Mouse (Mus musculus): ENCODE results near the gene Tmem88b. TPM values are rescaled to one million over a fixed set of nuclear protein-coding genes. Genes with fewer than 3 reads are reported as not detected.

Tmem88b gene
- polyA plus RNA-seq, 1 experiment from 2014 or later = 1.2 TPM

DNA sequence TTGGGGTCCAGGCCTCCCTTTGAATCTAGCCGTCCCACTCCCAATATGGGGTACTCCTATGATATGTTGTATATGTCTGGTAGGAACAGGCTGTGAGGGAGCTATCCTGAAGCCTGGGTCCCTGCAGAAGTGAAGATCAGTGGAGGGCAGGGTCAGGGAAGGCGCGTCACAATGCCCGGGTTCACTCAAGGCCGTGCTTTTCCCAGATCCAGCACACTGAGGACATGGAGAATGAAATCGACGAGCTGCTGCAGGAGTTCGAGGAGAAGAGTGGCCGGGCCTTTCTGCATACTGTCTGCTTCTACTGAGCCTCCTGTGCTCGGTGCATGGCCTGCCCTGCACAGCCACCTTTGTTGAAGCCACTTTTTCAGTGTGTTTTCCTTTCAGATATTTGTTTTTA lies 52.4 kb downstream of the Tmem88b start:
- no peak for ATAC-seq (replicated peaks)
- H3K36me3 ChIP-seq (replicated peaks) = peaks cover 19% of the 10 kb centered on the region
- no peaks in the 10 kb centered on the region for H3K27me3 ChIP-seq (replicated peaks)
- H3K9me3 ChIP-seq = no peaks in the 10 kb centered on the region
- H3K4me2 ChIP-seq = 0 out of 2 replicates have a peak overlapping the region, but pooled peaks have one; percentile 93
- 0 out of 2 replicates have a peak overlapping the region, but pooled peaks have one; percentile 97 for H3K27ac ChIP-seq
- H3K4me1 ChIP-seq = peaks cover 44% of the 10 kb centered on the region
- H3K4me3 ChIP-seq = peak overlapping the region; percentile 92; the same call in 1 of the 2 replicates
- H3K9ac ChIP-seq = 0 out of 2 replicates have a peak overlapping the region, but pooled peaks have one; percentile 88
- WGBS = 91% methylated on average over 10 of the region's 10 CpGs

Small RNA genes within 50 kb of the gene (microRNA-seq; reads per million reads assigned to microRNA genes)
- gene Gm27743 = not detected

Other genes with a start within 250 kb of the Tmem88b start
- gene Nadk, start 223.5 kb downstream of the Tmem88b start, polyA plus RNA-seq (2015; fragmentation: Nextera tagmentation; extraction: Ambion mirVana) = 82.9 and 88.7 TPM in 2 replicates
- 15.3 and 17.5 TPM in 2 replicates for gene Slc35e2, start 184.5 kb downstream of the Tmem88b start, polyA plus RNA-seq (2015; fragmentation: Nextera tagmentation; extraction: Ambion mirVana)
- gene Cdk11b, start 161.0 kb downstream of the Tmem88b start, polyA plus RNA-seq (2015; fragmentation: Nextera tagmentation; extraction: Ambion mirVana) = 54.6 and 56.2 TPM in 2 replicates
- gene Gm10563, start 140.5 kb downstream of the Tmem88b start, polyA plus RNA-seq (2015; fragmentation: Nextera tagmentation; extraction: Ambion mirVana) = not detected in 2 replicates
- 3.8 and 5.5 TPM in 2 replicates for gene Mmp23, start 132.5 kb downstream of the Tmem88b start, polyA plus RNA-seq (2015; fragmentation: Nextera tagmentation; extraction: Ambion mirVana)
- gene Mib2, start 116.7 kb downstream of the Tmem88b start, polyA plus RNA-seq (2015; fragmentation: Nextera tagmentation; extraction: Ambion mirVana) = 61.0 and 62.1 TPM in 2 replicates
- gene Fndc10, start 91.5 kb downstream of the Tmem88b start, polyA plus RNA-seq (2015; fragmentation: Nextera tagmentation; extraction: Ambion mirVana) = 15.7 and 17.1 TPM in 2 replicates
- gene Ssu72, start 81.1 kb downstream of the Tmem88b start, polyA plus RNA-seq (2015; fragmentation: Nextera tagmentation; extraction: Ambion mirVana) = 151 and 155 TPM in 2 replicates
- gene Tmem240, start 51.1 kb downstream of the Tmem88b start, polyA plus RNA-seq (2015; fragmentation: Nextera tagmentation; extraction: Ambion mirVana) = 24.8 and 24.9 TPM in 2 replicates
- 93.4 and 99.2 TPM in 2 replicates for gene Atad3a, start 24.8 kb downstream of the Tmem88b start, polyA plus RNA-seq (2015; fragmentation: Nextera tagmentation; extraction: Ambion mirVana)
- 31.5 and 33.5 TPM in 2 replicates for gene Vwa1, start 11.2 kb downstream of the Tmem88b start, polyA plus RNA-seq (2015; fragmentation: Nextera tagmentation; extraction: Ambion mirVana)
- not detected in 2 replicates for gene Ankrd65, start 4.6 kb upstream of the Tmem88b start, polyA plus RNA-seq (2015; fragmentation: Nextera tagmentation; extraction: Ambion mirVana)
- gene Mrpl20, start 17.0 kb upstream of the Tmem88b start, polyA plus RNA-seq (2015; fragmentation: Nextera tagmentation; extraction: Ambion mirVana) = 242 and 244 TPM in 2 replicates
- 155 and 164 TPM in 2 replicates for gene Ccnl2, start 26.6 kb upstream of the Tmem88b start, polyA plus RNA-seq (2015; fragmentation: Nextera tagmentation; extraction: Ambion mirVana)
- 128 and 129 TPM in 2 replicates for gene Aurkaip1, start 45.4 kb upstream of the Tmem88b start, polyA plus RNA-seq (2015; fragmentation: Nextera tagmentation; extraction: Ambion mirVana)
- gene Mxra8, start 53.8 kb upstream of the Tmem88b start, polyA plus RNA-seq (2015; fragmentation: Nextera tagmentation; extraction: Ambion mirVana) = 23.4 and 32.6 TPM in 2 replicates
- 30.9 and 37.0 TPM in 2 replicates for gene Dvl1, start 61.5 kb upstream of the Tmem88b start, polyA plus RNA-seq (2015; fragmentation: Nextera tagmentation; extraction: Ambion mirVana)
- gene Tas1r3, start 77.5 kb upstream of the Tmem88b start, polyA plus RNA-seq (2015; fragmentation: Nextera tagmentation; extraction: Ambion mirVana) = 0.61 and 0.72 TPM in 2 replicates
- 28.1 and 29.1 TPM in 2 replicates for gene Cptp, start 83.6 kb upstream of the Tmem88b start, polyA plus RNA-seq (2015; fragmentation: Nextera tagmentation; extraction: Ambion mirVana)
- gene Ints11, start 83.7 kb upstream of the Tmem88b start, polyA plus RNA-seq (2015; fragmentation: Nextera tagmentation; extraction: Ambion mirVana) = 80.6 and 83.6 TPM in 2 replicates
- gene Pusl1, start 105.9 kb upstream of the Tmem88b start, polyA plus RNA-seq (2015; fragmentation: Nextera tagmentation; extraction: Ambion mirVana) = 60.1 and 66.6 TPM in 2 replicates
- gene Acap3, start 105.9 kb upstream of the Tmem88b start, polyA plus RNA-seq (2015; fragmentation: Nextera tagmentation; extraction: Ambion mirVana) = 88.3 and 89.8 TPM in 2 replicates
- gene Ube2j2, start 158.0 kb upstream of the Tmem88b start, polyA plus RNA-seq (2015; fragmentation: Nextera tagmentation; extraction: Ambion mirVana) = 115 and 118 TPM in 2 replicates
- 6.8 and 9.5 TPM in 2 replicates for gene C1qtnf12, start 176.4 kb upstream of the Tmem88b start, polyA plus RNA-seq (2015; fragmentation: Nextera tagmentation; extraction: Ambion mirVana)
- 38.5 and 38.9 TPM in 2 replicates for gene B3galt6, start 206.8 kb upstream of the Tmem88b start, polyA plus RNA-seq (2015; fragmentation: Nextera tagmentation; extraction: Ambion mirVana)
- 113 and 118 TPM in 2 replicates for gene Sdf4, start 207.0 kb upstream of the Tmem88b start, polyA plus RNA-seq (2015; fragmentation: Nextera tagmentation; extraction: Ambion mirVana)
- gene Tnfrsf4, start 228.0 kb upstream of the Tmem88b start, polyA plus RNA-seq (2015; fragmentation: Nextera tagmentation; extraction: Ambion mirVana) = 0.56 and 0.83 TPM in 2 replicates
- 3.2 and 3.6 TPM in 2 replicates for gene Tnfrsf18, start 240.3 kb upstream of the Tmem88b start, polyA plus RNA-seq (2015; fragmentation: Nextera tagmentation; extraction: Ambion mirVana)

Data from midbrain, embryonic 15.5 days (tissue).